Mouse (Mus musculus) gastrocnemius, postnatal 36 days (tissue): ENCODE results near the gene Emb. TPM values are rescaled to one million over a fixed set of nuclear protein-coding genes. Genes with fewer than 3 reads are reported as not detected.

Experiments
- DNase-seq, 2 experiments: peaks; one replicate each; pipeline ENCODE4 v3.0.0; 2022
- intact Hi-C: fragments of 180-260 bp; cut with DNase I; formaldehyde crosslinking; loops from one replicate; pipeline ENCODE4 v1.15.1; 2025
- total RNA-seq, 2 experiments: library from RNA; stranded (reverse); gene quantifications; 2 replicates each; pipeline ENCODE4 v1.2.3; 2021

Emb gene
- total RNA-seq, 2 experiments from 2014 or later = 8.0 to 11.1 TPM

DNA sequence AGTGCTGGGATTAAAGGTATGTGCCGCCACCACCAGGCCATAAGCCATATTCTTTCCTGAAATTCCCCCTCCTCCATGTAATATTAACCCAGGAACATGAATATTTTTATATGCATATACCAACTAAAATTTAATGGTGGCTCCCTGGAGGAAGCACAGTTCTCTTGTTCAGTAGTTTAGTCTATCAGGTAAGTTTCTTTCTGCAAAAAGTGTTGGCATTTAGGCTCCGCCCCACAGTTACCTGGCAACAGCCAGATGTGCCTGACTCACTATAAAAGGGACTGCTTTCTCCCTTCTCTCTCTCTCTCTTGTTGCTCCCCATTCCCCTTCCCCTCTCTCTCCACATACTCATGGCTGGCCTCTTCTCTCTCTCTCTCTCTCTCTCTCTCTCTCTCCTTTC, 9.8 kb downstream of the Emb start:
- no peak for DNase-seq
- intact Hi-C loops = no loop called here

DNA sequence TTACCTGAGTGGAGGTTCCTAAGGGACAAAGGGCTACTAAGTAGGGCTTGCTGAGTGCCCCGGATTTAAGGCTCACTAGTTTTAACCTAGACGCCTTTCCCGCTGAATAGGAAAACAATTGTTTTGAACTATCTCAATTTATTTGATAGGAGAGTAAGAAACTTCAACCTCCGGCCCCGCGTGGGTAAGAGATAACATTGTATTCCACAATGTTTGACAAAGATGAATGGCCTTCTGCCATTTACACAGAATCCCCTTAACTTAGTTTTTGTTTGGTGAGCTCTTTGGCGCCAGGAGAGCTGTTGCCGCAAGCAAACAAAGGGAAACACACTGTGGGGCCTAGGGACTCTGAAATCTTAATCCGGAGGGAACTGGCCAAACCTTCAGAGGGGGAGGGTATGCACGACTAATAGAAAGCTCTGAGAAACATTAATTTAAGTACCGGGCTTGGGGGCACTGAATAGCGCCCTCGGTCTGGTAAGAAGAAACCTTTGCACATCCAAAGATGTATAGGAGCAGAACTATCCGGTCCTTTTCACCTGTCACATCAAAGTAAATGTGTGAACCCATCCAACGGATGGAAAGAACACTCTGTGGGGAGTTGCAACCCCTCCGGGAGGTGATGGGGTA, 11.7 kb downstream of the Emb start:
- DNase-seq = no peak
- intact Hi-C loops = no loop called here

DNA sequence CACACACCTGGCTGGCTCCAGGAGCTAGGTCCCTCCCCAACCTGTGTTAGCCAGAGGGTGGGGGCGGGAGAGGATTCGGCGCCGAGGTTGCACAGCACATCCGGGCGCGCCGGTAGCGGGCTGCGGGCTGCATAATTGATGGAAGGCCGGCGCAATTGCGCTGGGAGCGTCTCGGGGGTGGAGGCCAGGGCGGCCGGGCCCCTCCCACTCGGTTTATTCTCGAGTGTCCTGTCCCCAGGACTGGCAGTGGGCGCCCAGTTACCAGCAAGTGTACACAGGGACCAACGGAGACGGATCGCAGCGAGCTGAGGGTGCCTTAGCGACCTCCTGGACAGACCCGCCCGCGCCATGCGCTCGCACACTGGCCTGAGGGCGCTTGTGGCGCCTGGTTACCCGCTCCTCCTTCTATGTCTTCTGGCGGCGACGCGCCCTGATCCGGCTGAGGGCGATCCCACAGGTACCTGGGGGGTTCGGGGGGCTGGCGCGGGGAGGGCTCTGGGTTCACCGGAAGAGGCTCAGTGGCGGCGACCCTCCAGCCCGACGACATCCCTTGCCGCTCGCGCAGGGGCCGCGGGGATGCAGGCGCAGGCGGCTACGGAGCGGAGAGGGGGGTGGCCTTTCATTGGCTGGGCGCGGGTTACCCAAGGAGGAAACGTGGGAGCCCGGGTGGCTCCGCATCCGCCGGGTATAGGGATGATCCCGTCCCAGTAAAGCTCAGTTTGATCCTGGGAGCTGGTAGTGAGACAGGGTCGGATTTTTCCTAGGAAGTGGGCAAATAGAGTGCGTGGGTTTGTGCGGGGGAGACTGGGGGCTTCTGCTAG, 12.4 kb downstream of the Emb start, which contains the start of gene Gm17509:
Gene Gm17509, minus strand, starts transcription at position 575 of the 821 bp plus-strand sequence.
- DNase-seq = peak; percentile 9 to 25
- intact Hi-C loops = no loop called here

DNA sequence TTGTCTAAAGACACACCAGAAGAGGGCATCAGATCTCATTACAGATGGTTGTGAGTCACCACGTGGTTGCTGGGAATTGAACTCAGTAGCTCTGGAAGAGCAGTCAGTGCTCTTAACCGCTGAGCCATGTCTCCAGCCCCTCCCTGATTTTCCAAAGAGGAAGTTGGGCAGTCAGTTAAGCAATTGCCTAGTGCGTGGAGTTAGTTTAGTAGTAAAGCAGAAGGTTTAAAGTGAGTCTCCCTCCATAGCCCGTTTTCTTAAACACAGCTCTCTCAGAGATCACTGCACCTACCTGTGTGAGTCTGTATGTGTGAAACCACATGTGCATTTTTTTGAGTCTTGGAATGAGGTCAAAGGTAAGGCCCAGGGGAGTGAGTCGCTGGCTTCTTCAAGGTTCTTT, 14.8 kb downstream of the Emb start:
- DNase-seq = no peak
- intact Hi-C loops = no loop called here

DNA sequence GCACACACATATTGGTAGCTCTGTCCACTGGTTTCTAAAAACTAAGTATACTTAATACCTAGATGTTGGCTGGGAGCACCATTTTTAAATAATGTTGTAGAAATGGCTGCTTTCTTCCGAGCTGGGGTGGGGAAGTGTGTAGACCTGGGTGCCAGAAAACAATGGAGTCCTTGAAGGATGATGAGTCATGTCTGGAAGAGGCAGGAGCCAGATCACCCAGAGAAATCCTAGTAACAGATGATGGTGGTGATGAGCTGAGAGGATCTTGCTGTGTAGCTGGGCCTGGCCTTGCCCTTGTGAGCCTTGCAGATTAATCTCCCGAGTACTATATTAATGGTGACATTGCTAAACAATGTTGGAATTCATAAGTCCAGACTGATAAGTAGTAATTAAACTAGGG, 16.6 kb downstream of the Emb start:
- intact Hi-C loops = no loop called here
- DNase-seq = no peak

DNA sequence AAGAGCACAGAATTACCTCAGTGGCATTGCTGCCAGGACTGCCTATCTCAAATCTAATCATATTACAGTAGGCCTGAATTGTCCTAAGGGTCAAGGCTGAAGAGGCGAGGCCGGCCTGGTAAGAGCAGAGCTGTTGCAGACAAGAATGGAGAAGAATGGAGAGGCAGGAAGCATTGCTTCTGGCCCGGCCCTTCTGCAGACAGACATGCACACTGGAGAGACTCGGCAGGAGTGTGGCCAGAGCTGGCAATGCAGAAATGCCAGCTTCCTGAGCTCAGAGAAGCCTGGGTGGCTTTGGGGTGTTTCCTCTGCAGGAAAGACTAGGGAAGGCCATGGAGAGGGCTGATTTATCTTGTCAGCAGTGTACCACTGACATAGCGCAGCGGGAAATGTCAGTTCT, 17.2 kb downstream of the Emb start:
- intact Hi-C loops = no loop called here
- DNase-seq = no peak

DNA sequence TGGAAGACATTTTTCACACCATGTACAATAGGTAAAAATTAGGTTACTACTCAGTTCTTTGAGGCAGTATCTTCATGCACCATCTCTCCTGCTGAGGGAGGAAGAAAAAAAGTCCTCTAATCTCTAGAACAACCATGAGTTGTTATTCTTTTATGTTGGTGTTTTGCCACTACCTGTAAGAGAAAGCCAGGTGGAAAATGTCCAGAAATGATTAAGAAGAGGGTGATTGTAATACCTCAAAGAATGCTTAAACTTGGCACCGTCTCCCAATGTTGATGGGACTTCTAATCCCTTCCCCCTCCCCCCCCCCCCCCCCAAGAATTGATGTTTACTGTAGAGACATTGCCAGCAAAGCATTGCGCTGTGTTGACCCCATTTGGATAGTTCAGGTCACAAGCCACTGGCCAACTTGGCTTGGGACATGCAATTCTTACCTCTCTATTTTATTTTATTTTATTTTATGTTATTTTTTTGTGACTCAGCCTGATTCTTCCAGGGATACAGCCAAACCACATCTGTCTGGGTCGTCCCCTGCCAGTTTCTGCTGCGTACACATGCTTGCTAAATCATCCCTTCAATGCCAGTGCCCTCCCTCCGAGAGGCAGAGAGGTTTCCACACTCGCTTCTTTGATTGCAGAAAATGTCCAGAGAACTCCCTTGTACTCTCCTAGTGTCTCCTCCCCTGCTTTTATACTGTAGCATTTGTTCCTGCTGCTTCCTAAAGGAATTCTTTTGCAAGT, 22.2 kb downstream of the Emb start:
- no peak for DNase-seq
- intact Hi-C loops = no loop called here

DNA sequence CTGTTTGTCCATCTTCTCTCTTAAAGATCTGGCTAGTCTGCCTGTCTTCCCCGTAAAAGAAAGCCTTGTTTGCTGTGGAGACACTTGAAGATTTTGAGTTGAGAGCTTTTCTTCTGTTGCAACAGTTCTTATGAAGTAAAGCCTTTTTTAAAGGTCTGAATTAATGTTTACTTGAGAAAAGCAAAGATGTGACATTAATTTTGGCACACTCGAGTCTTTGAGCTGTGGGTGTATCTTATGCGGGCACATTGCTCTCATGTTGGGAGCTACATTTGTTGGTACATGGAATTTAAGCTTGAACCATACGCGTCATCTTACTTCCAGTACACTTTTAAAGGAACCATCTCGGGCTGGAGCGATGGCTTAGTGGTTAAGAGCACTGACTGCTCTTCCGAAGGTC, 25.5 kb downstream of the Emb start:
- DNase-seq = no peak
- intact Hi-C loops = no loop called here

DNA sequence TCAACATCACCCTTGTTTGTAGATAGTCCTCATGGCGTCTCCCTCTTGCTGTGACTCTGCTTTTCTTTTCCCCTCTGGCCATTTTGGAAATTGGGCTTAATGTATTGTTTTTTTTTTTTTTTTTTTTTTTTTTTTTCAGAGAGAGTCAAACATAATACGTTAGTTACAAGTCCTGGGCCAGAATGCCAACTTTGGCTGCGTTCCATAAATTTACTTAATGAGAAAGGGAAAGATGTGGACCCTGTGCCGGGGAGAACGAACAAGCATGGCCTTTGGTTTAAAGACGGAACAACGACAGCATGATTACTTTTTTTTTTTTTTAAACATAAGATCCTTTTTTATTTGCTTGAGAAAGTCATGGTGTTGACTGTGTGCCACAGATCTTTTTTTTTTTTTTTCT, 26.1 kb downstream of the Emb start:
- DNase-seq = no peak
- intact Hi-C loops = no loop called here

DNA sequence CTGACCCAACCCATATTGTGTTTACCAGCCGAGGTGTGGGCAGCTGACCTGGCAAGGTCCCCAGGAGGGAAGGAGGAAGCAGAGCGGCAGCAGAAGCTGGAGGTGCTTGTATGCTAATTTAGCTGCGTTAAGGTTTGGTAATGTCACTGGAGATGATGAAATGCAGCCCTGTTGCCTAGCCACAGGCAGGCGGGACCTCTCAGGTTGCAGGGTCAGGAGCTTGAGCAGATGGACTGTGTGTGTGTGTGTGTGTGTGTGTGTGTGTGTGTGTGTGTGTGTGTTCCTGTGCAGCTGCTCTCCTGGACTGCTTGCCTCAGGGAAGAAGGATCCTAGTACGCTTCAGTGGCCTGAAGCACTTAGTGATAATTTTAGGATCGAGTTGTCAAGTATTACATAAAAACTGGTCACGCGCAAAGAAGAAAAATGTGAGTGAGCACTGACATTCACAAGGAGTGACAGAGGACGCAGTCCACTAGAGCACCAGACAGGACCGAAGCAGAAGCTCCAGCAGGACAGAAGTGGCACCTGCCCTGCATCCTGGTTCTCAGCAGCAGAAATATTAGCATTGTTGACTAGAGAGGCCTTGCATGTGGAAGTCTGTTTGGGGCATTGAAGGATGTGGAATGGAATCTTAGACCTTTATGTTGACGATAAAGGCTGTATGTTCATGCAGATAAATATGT, 27.3 kb downstream of the Emb start:
- intact Hi-C loops = no loop called here
- DNase-seq = peak; percentile 24 to 38

DNA sequence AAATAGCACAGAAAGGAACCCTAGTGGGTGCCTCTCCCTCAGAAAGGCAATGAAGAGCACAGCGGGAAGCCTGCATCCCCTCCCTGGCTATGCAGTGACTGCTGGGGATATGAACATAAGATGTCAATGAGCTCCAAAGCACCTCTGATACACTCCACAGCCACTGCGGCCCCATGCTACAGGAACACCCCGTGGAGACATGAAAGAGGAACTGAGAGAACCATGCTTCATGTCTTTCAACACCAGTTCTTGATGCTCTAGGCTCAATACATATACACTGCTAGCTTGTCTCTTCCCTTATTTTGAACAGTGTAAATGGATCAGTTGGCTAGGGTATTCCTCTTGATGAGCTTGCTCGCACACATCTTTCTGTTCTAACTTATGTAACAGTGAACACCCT, 28.8 kb downstream of the Emb start:
- DNase-seq = no peak
- intact Hi-C loops = no loop called here

DNA sequence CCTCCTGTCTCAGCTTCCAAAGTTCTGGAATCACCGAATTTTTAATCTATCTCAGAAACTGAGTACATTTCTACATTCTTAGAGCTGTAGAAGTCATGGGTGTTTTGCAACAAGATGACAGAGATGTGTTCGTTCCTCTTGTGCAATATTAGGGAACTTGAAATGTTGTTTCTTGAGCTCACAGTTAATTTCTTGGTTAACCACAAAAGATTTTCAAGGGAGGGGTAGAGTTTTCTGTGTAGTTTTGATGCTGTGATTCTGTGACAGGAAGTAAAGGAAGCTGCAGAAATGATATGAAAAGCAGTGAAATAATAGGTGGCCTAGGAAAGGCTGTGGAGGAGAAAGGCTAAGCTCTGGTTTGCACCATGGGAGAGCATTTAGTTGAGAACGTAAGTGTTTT, 33.7 kb downstream of the Emb start:
- DNase-seq = no peak
- intact Hi-C loops = no loop called here

DNA sequence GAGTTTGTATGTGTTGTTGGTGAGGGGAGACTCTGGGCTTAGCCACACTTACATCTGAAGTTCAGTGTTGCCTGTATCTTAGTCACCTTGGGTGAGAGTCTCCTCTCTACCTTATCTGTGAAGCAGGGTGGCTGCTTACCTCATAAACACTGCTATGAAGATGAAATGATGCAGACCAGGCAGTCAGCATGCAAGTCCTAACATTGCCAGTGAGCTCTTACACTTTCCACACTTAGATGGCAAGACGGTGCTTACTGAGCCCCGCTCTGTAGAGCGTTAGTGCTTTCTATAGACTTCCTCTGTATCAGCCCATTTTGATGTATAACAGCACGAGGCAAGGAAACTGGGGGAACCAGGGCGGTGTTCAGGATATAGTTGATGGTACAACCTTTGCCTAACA, 34.3 kb downstream of the Emb start:
- no peak for DNase-seq
- intact Hi-C loops = no loop called here

DNA sequence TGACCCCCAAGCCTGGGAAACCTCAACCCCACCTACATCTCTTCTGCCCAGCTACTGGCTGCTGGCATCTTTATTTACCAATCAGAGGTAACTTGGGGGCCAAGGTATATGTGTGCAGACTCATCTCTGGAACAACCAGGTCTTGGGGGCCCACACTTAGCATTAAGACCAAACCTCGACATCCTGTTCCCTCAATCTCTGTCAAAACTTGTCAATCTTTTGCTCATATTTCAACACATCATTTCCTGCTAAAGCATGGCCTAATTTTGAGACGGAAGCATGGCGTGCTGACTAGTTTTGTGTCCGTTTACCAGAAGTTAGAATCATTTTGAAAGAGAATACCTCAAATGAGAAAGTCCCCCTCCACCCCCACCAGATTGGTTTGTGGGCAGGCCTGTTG, 52.4 kb downstream of the Emb start:
- no peak for DNase-seq
- intact Hi-C loops = no loop called here

DNA sequence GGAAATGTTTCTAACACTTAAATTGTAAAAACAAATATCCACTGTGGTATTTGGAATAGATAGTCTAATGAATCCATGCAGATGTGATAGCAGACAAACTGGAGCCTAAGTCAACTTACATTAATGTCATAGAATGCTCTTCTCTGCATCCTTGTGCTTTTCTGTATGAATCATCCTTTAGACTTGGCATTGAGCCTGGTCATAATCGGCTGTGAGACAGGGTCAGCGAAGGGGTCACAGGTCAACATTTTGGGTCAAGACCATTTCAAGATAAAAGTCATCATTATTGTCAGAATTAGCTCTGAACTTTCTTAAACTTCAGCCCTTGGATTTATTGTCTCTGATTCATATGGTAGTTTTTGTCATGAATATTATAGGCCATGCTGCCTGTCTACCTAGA, 57.8 kb downstream of the Emb start:
- DNase-seq = no peak
- intact Hi-C loops = no loop called here

DNA sequence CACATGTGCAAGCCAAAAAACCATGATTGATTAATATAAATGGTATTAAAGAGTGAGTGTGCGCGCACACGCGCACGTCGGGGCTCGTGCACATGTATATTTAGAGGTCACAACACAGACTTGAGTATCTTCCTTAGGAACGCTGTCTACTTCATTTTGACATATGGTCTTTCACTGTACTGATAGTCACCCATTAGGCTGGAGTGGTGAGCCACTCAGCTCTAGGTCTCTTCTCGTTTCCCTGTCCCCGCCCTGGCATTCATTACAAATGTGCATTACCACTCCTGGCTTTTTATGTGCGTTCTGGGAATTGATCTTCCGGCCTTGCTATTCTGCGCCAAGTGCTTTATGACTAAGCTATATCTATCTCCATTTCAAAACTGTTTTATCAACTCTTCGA, 59.6 kb downstream of the Emb start:
- intact Hi-C loops = no loop called here
- DNase-seq = no peak

DNA sequence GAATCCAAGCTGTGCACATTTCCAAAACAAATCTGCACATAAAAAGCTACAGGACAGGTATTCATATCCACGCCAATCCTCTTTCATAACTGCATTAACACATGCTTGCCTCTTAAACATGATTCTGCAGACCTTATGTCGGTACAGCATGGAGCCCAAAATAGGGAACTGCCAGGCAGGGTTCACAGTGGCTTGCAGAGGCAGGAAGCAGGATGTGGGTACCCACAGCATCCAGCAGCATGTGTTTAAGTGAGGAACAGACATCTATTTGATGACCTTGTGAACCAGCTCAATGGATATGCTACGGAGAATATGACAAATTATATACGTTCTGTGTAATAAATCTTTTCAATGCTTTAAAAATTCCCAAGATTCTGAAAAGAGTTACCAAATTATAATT, 75.7 kb downstream of the Emb start:
- intact Hi-C loops = no loop called here
- DNase-seq = no peak

DNA sequence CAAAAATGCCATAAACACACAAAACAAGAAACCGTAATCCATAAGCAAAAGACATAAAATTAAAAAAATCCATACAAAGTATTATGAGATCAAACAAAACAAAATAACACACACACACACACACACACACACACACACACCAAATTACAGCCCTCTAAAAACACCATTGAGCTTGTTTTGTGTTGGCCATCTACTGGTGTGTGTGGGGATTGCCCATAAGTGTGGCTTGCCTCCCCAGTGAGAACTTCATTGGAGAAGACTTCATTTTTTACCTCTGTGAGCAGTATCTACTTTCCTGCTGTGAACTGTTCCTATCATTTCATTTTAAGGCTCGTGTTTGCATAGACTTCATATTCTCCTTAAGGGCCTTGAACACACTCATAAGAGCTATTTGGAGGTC, 78.6 kb downstream of the Emb start:
- intact Hi-C loops = no loop called here
- no peak for DNase-seq

DNA sequence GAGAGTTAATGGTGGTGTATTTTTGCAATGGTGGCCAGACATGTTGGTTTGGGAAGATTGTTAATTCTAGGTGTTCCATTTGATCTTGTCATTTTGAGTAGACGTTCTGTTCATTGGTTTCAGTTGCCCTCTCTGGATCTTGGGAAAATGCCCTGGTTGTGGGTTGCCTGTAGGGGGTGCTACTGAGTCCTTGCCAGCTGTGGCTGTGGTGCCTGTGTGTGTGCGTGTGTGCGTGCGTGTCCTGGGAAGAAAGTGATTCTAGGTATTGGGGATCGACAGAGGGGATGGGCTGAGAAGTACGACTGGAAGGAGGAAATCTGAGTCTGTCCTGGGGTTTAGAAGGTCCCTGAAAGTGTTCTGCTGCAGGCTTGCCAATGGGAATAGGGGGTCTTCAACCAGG, 79.1 kb downstream of the Emb start:
- intact Hi-C loops = no loop called here
- no peak for DNase-seq

DNA sequence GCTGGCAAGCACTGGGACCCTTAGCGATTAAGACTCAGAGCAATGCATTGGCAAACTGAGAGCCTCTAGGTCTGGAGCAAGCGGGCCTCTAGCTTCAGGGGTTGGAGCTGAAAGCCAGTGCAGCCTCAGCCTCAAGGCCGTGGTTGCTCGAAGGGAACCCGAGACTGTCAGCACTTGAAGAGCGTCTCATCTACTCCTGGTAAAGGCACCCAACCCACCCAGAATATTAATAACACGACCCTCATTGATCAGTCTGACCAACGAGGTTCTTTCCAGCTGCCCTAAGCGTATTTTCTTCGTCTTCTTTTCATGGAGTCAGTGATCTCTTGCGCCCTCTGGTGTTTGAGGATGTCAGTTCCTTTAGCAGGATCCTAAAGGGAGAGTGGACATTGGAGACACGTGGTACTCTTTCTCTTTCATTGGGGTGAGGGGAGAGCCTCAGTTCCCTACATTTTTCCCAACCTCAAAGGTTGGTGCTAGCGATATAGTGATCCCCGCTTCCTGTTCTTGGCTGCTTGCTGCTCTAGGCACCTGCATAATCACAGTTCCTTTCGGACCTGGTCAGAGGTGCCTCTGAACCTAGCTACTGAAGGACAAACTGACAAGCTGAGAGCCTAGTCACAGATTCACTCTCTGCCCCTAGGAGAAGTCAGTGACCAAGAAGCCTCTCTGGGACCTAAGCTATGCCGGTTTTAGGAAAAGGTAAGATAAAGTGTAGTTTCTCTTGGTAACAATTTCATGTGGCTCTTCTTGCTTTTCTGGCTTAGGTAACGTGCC, 81.3 kb downstream of the Emb start:
- DNase-seq = peak in 1 of 2 experiments; percentile 45
- intact Hi-C loops = loop anchor here (1.0 kb wide), 1 partner anchor 86 kb away; no protein-coding TSS in a partner anchor
